Mouse (Mus musculus): ENCODE measurements around the gene Abhd16a. TPM values are rescaled to one million over a fixed set of nuclear protein-coding genes. Genes with fewer than 3 reads are reported as not detected.
A peak's percentile ranks its signal among the peaks of the same experiment; 100 is the strongest.

Abhd16a gene
- polyA plus RNA-seq, 1 experiment, result 31.8 TPM

GRCm38 (mm10) chr17:35080710-35081109, 8.4 kb upstream of the Abhd16a start:
- TF ChIP-seq POLR2A (IDR thresholded peaks at IDR 0.05; ENCODE audit: low read depth, low read length) (no peak), CTCF (IDR thresholded peaks at IDR 0.05; ENCODE audit: borderline replicate concordance, insufficient read depth, low read length) (no peak)
- Histone ChIP-seq H3K27ac (ENCODE audit: insufficient read depth, low read length) (no peak overlapping the region), H3K4me1 (ENCODE audit: control insufficient read depth, insufficient read depth, low read length) (no peaks in the 10 kb centered on the region), H3K4me3 (ENCODE audit: insufficient read depth, low read length) (no peak overlapping the region)

GRCm38 (mm10) chr17:35082841-35083576, 6.1 kb upstream of the Abhd16a start:
- no peak overlapping the region for H3K4me3 ChIP-seq (ENCODE audit: insufficient read depth, low read length)
- TF ChIP-seq CTCF (IDR thresholded peaks at IDR 0.05; ENCODE audit: borderline replicate concordance, insufficient read depth, low read length), result no peak
- TF ChIP-seq POLR2A (IDR thresholded peaks at IDR 0.05; ENCODE audit: low read depth, low read length), result no peak
- no peak overlapping the region for H3K27ac ChIP-seq (ENCODE audit: insufficient read depth, low read length)
- H3K4me1 ChIP-seq (ENCODE audit: control insufficient read depth, insufficient read depth, low read length), result no peaks in the 10 kb centered on the region

GRCm38 (mm10) chr17:35083929-35084497, 5.0 kb upstream of the Abhd16a start:
- TF ChIP-seq POLR2A (IDR thresholded peaks at IDR 0.05; ENCODE audit: low read depth, low read length), result no peak
- TF ChIP-seq CTCF (IDR thresholded peaks at IDR 0.05; ENCODE audit: borderline replicate concordance, insufficient read depth, low read length), result no peak
- Histone ChIP-seq H3K27ac (ENCODE audit: insufficient read depth, low read length) (no peak overlapping the region), H3K4me1 (ENCODE audit: control insufficient read depth, insufficient read depth, low read length) (no peaks in the 10 kb centered on the region), H3K4me3 (ENCODE audit: insufficient read depth, low read length) (no peak overlapping the region)

DNA sequence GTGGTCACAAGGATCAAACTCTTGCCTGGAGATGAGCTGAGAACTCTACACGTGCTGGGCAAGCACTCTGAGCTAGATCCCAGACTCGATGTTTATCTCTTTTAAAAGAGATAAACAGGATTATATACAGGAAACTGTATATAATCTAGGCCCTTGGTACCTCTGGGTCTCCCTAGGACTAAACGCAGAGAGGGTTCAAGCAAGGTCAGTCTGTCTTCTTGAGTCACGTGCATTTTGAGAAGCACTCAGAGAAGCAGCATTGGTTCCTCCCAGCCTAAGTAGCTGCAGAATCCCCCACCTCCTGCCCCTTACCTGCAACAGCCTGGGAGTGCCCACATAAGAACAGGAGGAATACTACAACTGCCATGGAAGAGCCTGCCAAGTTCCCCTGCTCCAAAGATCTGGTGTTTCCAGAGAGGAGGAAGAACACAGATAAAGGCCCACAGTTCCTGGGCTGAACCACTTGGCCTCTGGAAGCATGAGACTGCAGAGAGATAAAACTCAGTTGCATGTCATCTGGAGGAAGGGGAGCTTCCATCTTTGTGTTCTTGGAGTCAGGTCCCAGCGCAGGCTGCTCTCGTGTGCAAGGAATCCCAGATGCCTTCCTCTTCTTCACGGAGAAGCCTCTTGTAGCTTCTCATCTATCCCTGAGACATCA, 3.7 kb upstream of the Abhd16a start, which contains the start of gene Ly6g6f:
Gene Ly6g6f (minus strand): TSS at position 403 of the 658 bp plus-strand sequence.
- TF ChIP-seq CTCF (IDR thresholded peaks at IDR 0.05; ENCODE audit: borderline replicate concordance, insufficient read depth, low read length) (no peak), POLR2A (IDR thresholded peaks at IDR 0.05; ENCODE audit: low read depth, low read length) (no peak)
- Histone ChIP-seq H3K4me3 (ENCODE audit: insufficient read depth, low read length) (no peak within 1 kb of the TSS), H3K27ac (ENCODE audit: insufficient read depth, low read length) (no peak within 1 kb of the TSS), H3K4me1 (ENCODE audit: control insufficient read depth, insufficient read depth, low read length) (0 out of 2 replicates have a peak, but pooled peaks cover 3% of the 10 kb centered on the region)

DNA sequence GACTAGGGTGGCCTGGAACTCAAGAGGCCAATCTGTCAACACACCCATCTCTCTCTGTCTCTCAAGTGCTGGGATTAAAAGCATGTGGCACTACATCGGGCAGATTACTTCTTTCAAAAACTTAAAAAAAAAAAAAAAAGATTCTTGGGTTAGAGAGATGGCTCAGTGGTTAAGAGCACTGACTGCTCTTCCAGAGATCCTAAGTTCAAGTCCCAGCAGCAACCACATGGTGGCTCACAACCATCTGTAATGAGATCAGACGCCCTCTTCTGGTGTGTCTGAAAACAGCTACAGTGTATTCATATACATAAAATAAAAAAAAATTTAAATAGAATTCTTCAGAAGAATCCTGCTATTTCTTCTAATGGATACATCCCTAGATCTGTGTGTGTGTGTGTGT, 912 bp upstream of the Abhd16a start:
- TF ChIP-seq POLR2A (IDR thresholded peaks at IDR 0.05; ENCODE audit: low read depth, low read length), result no peak
- Histone ChIP-seq H3K4me1 (ENCODE audit: control insufficient read depth, insufficient read depth, low read length) (0 out of 2 replicates have a peak, but pooled peaks cover 4% of the 10 kb centered on the region), H3K4me3 (ENCODE audit: insufficient read depth, low read length) (no peak overlapping the region), H3K27ac (ENCODE audit: insufficient read depth, low read length) (no peak overlapping the region)

- Histone ChIP-seq H3K4me1 (ENCODE audit: control insufficient read depth, insufficient read depth, low read length) (0 out of 2 replicates have a peak, but pooled peaks cover 4% of the 10 kb centered on the region), H3K27ac (ENCODE audit: insufficient read depth, low read length) (no peak overlapping the region)
- TF ChIP-seq CTCF (IDR thresholded peaks at IDR 0.05; ENCODE audit: borderline replicate concordance, insufficient read depth, low read length), result no peak
- no peak for TF ChIP-seq POLR2A (IDR thresholded peaks at IDR 0.05; ENCODE audit: low read depth, low read length)
Measured at GRCm38 (mm10) chr17:35090166-35090932, 1.3 kb downstream of the Abhd16a start.

GRCm38 (mm10) chr17:35092403-35093198, 3.5 kb downstream of the Abhd16a start:
- no peak overlapping the region for H3K4me3 ChIP-seq (ENCODE audit: insufficient read depth, low read length)
- no peak for TF ChIP-seq POLR2A (IDR thresholded peaks at IDR 0.05; ENCODE audit: low read depth, low read length)
- TF ChIP-seq CTCF (IDR thresholded peaks at IDR 0.05; ENCODE audit: borderline replicate concordance, insufficient read depth, low read length), result no peak
- H3K27ac ChIP-seq (ENCODE audit: insufficient read depth, low read length), result no peak overlapping the region
- 0 out of 2 replicates have a peak, but pooled peaks cover 4% of the 10 kb centered on the region for H3K4me1 ChIP-seq (ENCODE audit: control insufficient read depth, insufficient read depth, low read length)

More at GRCm38 (mm10) chr17:35090166-35090932, 1.3 kb downstream of the Abhd16a start:
- peak overlapping the region; percentile 94 for H3K4me3 ChIP-seq (ENCODE audit: insufficient read depth, low read length)

DNA sequence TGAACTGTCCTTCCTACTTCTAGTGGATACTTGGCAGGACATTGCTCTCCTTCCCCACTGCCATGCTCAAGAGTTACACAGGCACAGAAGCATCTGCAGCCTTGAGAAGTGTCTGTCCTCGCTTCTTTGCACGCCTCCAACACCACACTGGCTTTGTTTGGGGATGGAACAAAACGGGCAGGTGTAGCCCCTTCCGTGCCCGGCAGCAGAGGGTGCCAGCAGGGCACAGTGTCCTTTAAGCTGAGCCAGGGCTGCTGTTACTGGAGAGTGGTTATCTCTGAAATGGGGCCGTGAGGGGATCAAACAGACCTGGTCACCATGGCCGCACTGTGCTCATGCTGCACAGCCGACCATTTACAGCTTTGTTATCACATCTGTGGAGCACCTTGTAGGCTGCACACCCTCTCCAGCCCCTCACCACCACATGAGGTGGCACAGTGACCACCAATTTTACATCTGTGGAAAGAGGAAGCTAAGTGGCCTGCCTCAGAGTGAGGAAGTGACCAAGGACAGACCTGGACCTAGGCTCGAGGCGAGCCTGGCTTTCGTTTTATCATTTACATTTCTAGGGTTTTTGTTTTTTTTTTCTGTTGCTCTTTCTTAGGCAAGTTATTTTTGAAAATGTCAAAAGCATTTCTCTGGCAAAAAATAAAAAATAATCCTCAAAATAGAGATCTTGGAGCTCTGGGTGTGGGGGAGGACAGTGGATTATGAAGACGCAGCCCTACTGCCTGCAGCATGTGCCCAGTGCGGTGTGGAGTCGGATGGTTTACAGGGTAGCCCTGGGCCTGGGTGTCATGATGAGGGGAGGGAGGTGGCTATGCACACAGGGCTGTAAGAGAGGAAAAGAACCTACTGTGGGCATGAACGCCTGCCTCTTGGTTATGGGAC, 5.7 kb downstream of the Abhd16a start:
- Histone ChIP-seq H3K27ac (ENCODE audit: insufficient read depth, low read length) (no peak overlapping the region), H3K4me1 (ENCODE audit: control insufficient read depth, insufficient read depth, low read length) (0 out of 2 replicates have a peak, but pooled peaks cover 4% of the 10 kb centered on the region), H3K4me3 (ENCODE audit: insufficient read depth, low read length) (no peak overlapping the region)
- TF ChIP-seq CTCF (IDR thresholded peaks at IDR 0.05; ENCODE audit: borderline replicate concordance, insufficient read depth, low read length) (no peak), POLR2A (IDR thresholded peaks at IDR 0.05; ENCODE audit: low read depth, low read length) (no peak)

Data from embryonic fibroblast, embryonic 13.5 days (primary cell).